Mouse (Mus musculus) embryonic facial prominence, embryonic 15.5 days (tissue): ENCODE data around the gene Plvap. TPM values are rescaled to one million over a fixed set of nuclear protein-coding genes. Genes with fewer than 3 reads are reported as not detected.

Experiments
- ATAC-seq: fragments of 200-750 bp; cut with Nextera tagmentation; 2 replicates; pipeline ENCODE4 v1.8.0; 2017; ENCODE audit warnings: low read depth, moderate TSS enrichment; ENCODE audit not compliant: insufficient number of reproducible peaks, low FRiP score, low TSS enrichment
- H3K27ac ChIP-seq: fragments of 300-500 bp; sonication (generic); replicated peaks from 2 replicates; pipeline ENCODE4 v1.5.1; 2015; ENCODE audit warnings: mild to moderate bottlenecking, inconsistent platforms
- H3K27me3 ChIP-seq: fragments of 300-500 bp; sonication (generic); 2 replicates; pipeline ENCODE4 v1.6.1; 2015; ENCODE audit warnings: inconsistent platforms
- H3K36me3 ChIP-seq: fragments of 300-500 bp; sonication (generic); 2 replicates; pipeline ENCODE4 v1.6.1; 2015; ENCODE audit warnings: mild to moderate bottlenecking, inconsistent platforms
- H3K4me1 ChIP-seq: fragments of 300-500 bp; sonication (generic); 2 replicates; pipeline ENCODE4 v1.6.1; 2015; ENCODE audit warnings: inconsistent platforms
- H3K4me2 ChIP-seq: fragments of 300-500 bp; sonication (generic); replicated peaks from 2 replicates; pipeline ENCODE4 v1.6.1; 2015; ENCODE audit warnings: mild to moderate bottlenecking, inconsistent platforms
- H3K4me3 ChIP-seq: fragments of 300-500 bp; sonication (generic); replicated peaks from 2 replicates; pipeline ENCODE4 v1.5.1; 2015; ENCODE audit warnings: mild to moderate bottlenecking, inconsistent platforms
- H3K9ac ChIP-seq: fragments of 300-500 bp; sonication (generic); 2 replicates; pipeline ENCODE4 v1.6.1; 2015; ENCODE audit warnings: inconsistent platforms
- H3K9me3 ChIP-seq: fragments of 300-500 bp; sonication (generic); replicated peaks from 2 replicates; pipeline ENCODE4 v1.6.1; 2016; ENCODE audit warnings: inconsistent platforms
- WGBS: fragments of 180-500 bp; shearing (Covaris S2); methylation state at CpG from one replicate; pipeline ENCODE4 v1.1.7; 2015; 5-methylcytosine and 5-hydroxymethylcytosine counted together
- polyA plus RNA-seq: library from polyadenylated mRNA; unstranded; fragments of >200 nt; fragmentation: Nextera tagmentation; extraction: Ambion mirVana; gene quantifications from 2 replicates; pipeline ENCODE4 v1.2.1, GENCODE M21; 2015

Gene Plvap
- polyA plus RNA-seq, 1 experiment from 2014 or later: 62.8 TPM

- no peak for ATAC-seq
- no peak overlapping the region for H3K9ac ChIP-seq
- no peak overlapping the region for H3K27ac ChIP-seq
- H3K4me1 ChIP-seq: peaks cover 35% of the 10 kb centered on the region
- H3K4me3 ChIP-seq: no peak overlapping the region
- peaks cover 45% of the 10 kb centered on the region for H3K36me3 ChIP-seq
- H3K9me3 ChIP-seq: no peaks in the 10 kb centered on the region
- H3K4me2 ChIP-seq: no peak overlapping the region
- WGBS: 85% methylated on average over 8 of the region's 8 CpGs
- H3K27me3 ChIP-seq: no peaks in the 10 kb centered on the region
These were observed 38.8 kb downstream of the Plvap start for GRCm38 (mm10) chr8:71472601-71473386.

GRCm38 (mm10) chr8:71471861-71472260 lies 39.7 kb downstream of the Plvap start:
- H3K4me2 ChIP-seq: no peak overlapping the region
- H3K4me3 ChIP-seq: no peak overlapping the region
- no peak for ATAC-seq
- no peaks in the 10 kb centered on the region for H3K9me3 ChIP-seq
- peaks cover 45% of the 10 kb centered on the region for H3K36me3 ChIP-seq
- H3K9ac ChIP-seq: no peak overlapping the region
- no peak overlapping the region for H3K27ac ChIP-seq
- peaks cover 27% of the 10 kb centered on the region for H3K4me1 ChIP-seq
- 92% methylated on average over 17 of the region's 17 CpGs for WGBS
- no peaks in the 10 kb centered on the region for H3K27me3 ChIP-seq

GRCm38 (mm10) chr8:71470913-71471255 lies 40.7 kb downstream of the Plvap start:
- no peak for ATAC-seq
- 63% methylated on average over 5 of the region's 5 CpGs for WGBS
- Histone ChIP-seq H3K27ac (no peak overlapping the region), H3K27me3 (no peaks in the 10 kb centered on the region), H3K9me3 (no peaks in the 10 kb centered on the region), H3K9ac (no peak overlapping the region), H3K36me3 (peaks cover 45% of the 10 kb centered on the region), H3K4me2 (0 out of 2 replicates have a peak overlapping the region, but pooled peaks have one; percentile 86), H3K4me1 (peaks cover 25% of the 10 kb centered on the region), H3K4me3 (0 out of 2 replicates have a peak overlapping the region, but pooled peaks have one; percentile 1)

GRCm38 (mm10) chr8:71470146-71470912 lies 41.2 kb downstream of the Plvap start:
- H3K36me3 ChIP-seq: peaks cover 42% of the 10 kb centered on the region

GRCm38 (mm10) chr8:71469411-71469810 lies 42.1 kb downstream of the Plvap start:
- no peaks in the 10 kb centered on the region for H3K27me3 ChIP-seq
- peaks cover 26% of the 10 kb centered on the region for H3K4me1 ChIP-seq
- H3K36me3 ChIP-seq: peaks cover 34% of the 10 kb centered on the region
- WGBS: under 1% methylated on average over 24 of the region's 24 CpGs
- H3K27ac ChIP-seq: peak overlapping the region; percentile 61
- peak overlapping the region; percentile 51 for H3K9ac ChIP-seq
- ATAC-seq: no peak; the same call in 1 of the 2 replicates
- no peaks in the 10 kb centered on the region for H3K9me3 ChIP-seq
- H3K4me2 ChIP-seq: peak overlapping the region; percentile 86
- H3K4me3 ChIP-seq: peak overlapping the region; percentile 83

More at GRCm38 (mm10) chr8:71470146-71470912, 41.2 kb downstream of the Plvap start:
- Histone ChIP-seq H3K4me3 (peak overlapping the region; percentile 83), H3K4me2 (peak overlapping the region; percentile 86), H3K4me1 (peaks cover 24% of the 10 kb centered on the region), H3K9me3 (no peaks in the 10 kb centered on the region), H3K9ac (peak overlapping the region; percentile 51), H3K27me3 (no peaks in the 10 kb centered on the region), H3K27ac (no peak overlapping the region)
- WGBS: 74% methylated on average over 3 of the region's 3 CpGs
- ATAC-seq: no peak

- peaks cover 29% of the 10 kb centered on the region for H3K36me3 ChIP-seq
- peaks cover 31% of the 10 kb centered on the region for H3K4me1 ChIP-seq
- no peaks in the 10 kb centered on the region for H3K9me3 ChIP-seq
- H3K27ac ChIP-seq: peak within 1 kb of the TSS; percentile 61
- peak within 1 kb of the TSS; percentile 51 for H3K9ac ChIP-seq
- WGBS: under 1% methylated on average over 40 of the region's 52 CpGs
- ATAC-seq: peak; percentile 89
- peak within 1 kb of the TSS; percentile 83 for H3K4me3 ChIP-seq
- peak within 1 kb of the TSS; percentile 86 for H3K4me2 ChIP-seq
- no peaks in the 10 kb centered on the region for H3K27me3 ChIP-seq
These were observed 42.6 kb downstream of the Plvap start, which contains the start of gene Dda1 for GRCm38 (mm10) chr8:71468916-71469315. Gene Dda1 (plus strand): TSS chr8:71469199.

GRCm38 (mm10) chr8:71468001-71468400 lies 43.6 kb downstream of the Plvap start:
- H3K9ac ChIP-seq: no peak overlapping the region
- H3K9me3 ChIP-seq: no peaks in the 10 kb centered on the region
- peaks cover 38% of the 10 kb centered on the region for H3K4me1 ChIP-seq
- WGBS: 85% methylated on average over 1 of the region's 1 CpGs
- no peak for ATAC-seq
- H3K4me3 ChIP-seq: no peak overlapping the region
- no peak overlapping the region for H3K27ac ChIP-seq
- H3K4me2 ChIP-seq: no peak overlapping the region
- H3K36me3 ChIP-seq: peaks cover 20% of the 10 kb centered on the region
- no peaks in the 10 kb centered on the region for H3K27me3 ChIP-seq

GRCm38 (mm10) chr8:71467201-71467600 lies 44.4 kb downstream of the Plvap start:
- H3K9ac ChIP-seq: no peak overlapping the region

GRCm38 (mm10) chr8:71466198-71466597 lies 45.4 kb downstream of the Plvap start:
- ATAC-seq: no peak
- H3K4me2 ChIP-seq: no peak overlapping the region
- peaks cover 53% of the 10 kb centered on the region for H3K4me1 ChIP-seq
- no peaks in the 10 kb centered on the region for H3K9me3 ChIP-seq
- WGBS: 92% methylated on average over 5 of the region's 5 CpGs
- no peak overlapping the region for H3K9ac ChIP-seq
- no peak overlapping the region for H3K27ac ChIP-seq
- H3K36me3 ChIP-seq: peaks cover 6% of the 10 kb centered on the region; the same call in 1 of the 2 replicates
- H3K4me3 ChIP-seq: no peak overlapping the region
- H3K27me3 ChIP-seq: no peaks in the 10 kb centered on the region

More at GRCm38 (mm10) chr8:71467201-71467600, 44.4 kb downstream of the Plvap start:
- WGBS: 93% methylated on average over 2 of the region's 2 CpGs
- ATAC-seq: no peak
- no peaks in the 10 kb centered on the region for H3K27me3 ChIP-seq
- no peak overlapping the region for H3K4me2 ChIP-seq
- H3K4me1 ChIP-seq: peaks cover 46% of the 10 kb centered on the region
- no peak overlapping the region for H3K4me3 ChIP-seq
- H3K36me3 ChIP-seq: peaks cover 12% of the 10 kb centered on the region
- H3K27ac ChIP-seq: no peak overlapping the region
- no peaks in the 10 kb centered on the region for H3K9me3 ChIP-seq

GRCm38 (mm10) chr8:71465733-71466132 lies 45.8 kb downstream of the Plvap start:
- H3K4me1 ChIP-seq: peaks cover 53% of the 10 kb centered on the region
- no peak overlapping the region for H3K9ac ChIP-seq
- H3K27me3 ChIP-seq: no peaks in the 10 kb centered on the region
- peak overlapping the region; percentile 94 for H3K4me3 ChIP-seq
- no peak for ATAC-seq
- no peaks in the 10 kb centered on the region for H3K9me3 ChIP-seq
- 75% methylated on average over 8 of the region's 8 CpGs for WGBS
- H3K4me2 ChIP-seq: peak overlapping the region; percentile 84
- peaks cover 9% of the 10 kb centered on the region; the same call in 1 of the 2 replicates for H3K36me3 ChIP-seq
- H3K27ac ChIP-seq: no peak overlapping the region
